Mouse (Mus musculus): ENCODE measurements around the gene Rrp1.

- peak; percentile 99 for TF ChIP-seq CTCF (IDR thresholded peaks at IDR 0.05; ENCODE audit: extremely low read depth, insufficient read depth, insufficient read length, insufficient replicate concordance)
- TF ChIP-seq POLR2A (IDR thresholded peaks at IDR 0.05; ENCODE audit: low read depth, low read length): peak; percentile 65
These were observed at the start of gene Rrp1 for GRCm38 (mm10) chr10:78412319-78413151.

All from spleen, adult 2 months (tissue).